ENCODE assay signal across 8 mouse cellular contexts in genomic region chr19:4442408-4442807, GRCm38 (mm10). TPM values are rescaled to one million over a fixed set of nuclear protein-coding genes. Genes with fewer than 3 reads are reported as not detected.
DNase-seq lines count a peak whose midpoint lies in the region; ATAC-seq lines count a peak whose summit lies in the region.

No protein-coding gene starts in this region.

- no peaks in the 10 kb centered on the region for H3K36me3 ChIP-seq in midbrain, embryonic 10.5 days
- no peaks in the 10 kb centered on the region for H3K36me3 ChIP-seq in midbrain, embryonic 13.5 days
- H3K36me3 ChIP-seq in limb, embryonic 10.5 days, result no peaks in the 10 kb centered on the region
- H3K36me3 ChIP-seq in splenic B cell, adult 2 months (ENCODE audit: control insufficient read depth, insufficient read depth, low read length, poor library complexity, severe bottlenecking), result no peaks in the 10 kb centered on the region

- 8% methylated on average over 3 of the region's 3 CpGs for WGBS in midbrain, embryonic 10.5 days
- 8% methylated on average over 3 of the region's 3 CpGs for WGBS in midbrain, embryonic 13.5 days
- 8% methylated on average over 3 of the region's 3 CpGs for WGBS in limb, embryonic 10.5 days

- DNase-seq in midbrain, embryonic 10.5 days (ENCODE audit: low spot score), result peak; percentile 72
- peak; percentile 86 for DNase-seq in embryo, embryonic 10.5 days (ENCODE audit: low spot score)
- DNase-seq in gastrocnemius, postnatal 14 days, result peak; percentile 59
- peak; percentile 76 for DNase-seq in kidney, adult 11 months
- DNase-seq in limb, embryonic 10.5 days (ENCODE audit: low spot score), result peak; percentile 81
- DNase-seq in naive thymus-derived CD4-positive, alpha-beta T cell, adult 2 months (ENCODE audit: low read depth), result peak; percentile 80
- peak; percentile 73 for DNase-seq in splenic B cell, adult 2 months (ENCODE audit: low read depth, low spot score)

- no peak overlapping the region for H3K9ac ChIP-seq in midbrain, embryonic 13.5 days (replicated peaks)

- no peak overlapping the region for H3K27ac ChIP-seq in midbrain, embryonic 10.5 days (replicated peaks)
- no peak overlapping the region for H3K27ac ChIP-seq in midbrain, embryonic 13.5 days
- no peak overlapping the region for H3K27ac ChIP-seq in limb, embryonic 10.5 days

- no peak for ATAC-seq in midbrain, embryonic 13.5 days

- intact Hi-C loops in gastrocnemius, postnatal 14 days (cut with DNase I; ENCODE audit: low total_unique reads), result no loop called here

- peaks cover 37% of the 10 kb centered on the region for H3K4me1 ChIP-seq in midbrain, embryonic 10.5 days
- H3K4me1 ChIP-seq in midbrain, embryonic 13.5 days (replicated peaks), result peaks cover 26% of the 10 kb centered on the region
- peaks cover 45% of the 10 kb centered on the region for H3K4me1 ChIP-seq in limb, embryonic 10.5 days

- peaks cover 36% of the 10 kb centered on the region for H3K27me3 ChIP-seq in midbrain, embryonic 10.5 days (ENCODE audit: low read depth, poor library complexity, severe bottlenecking)
- H3K27me3 ChIP-seq in midbrain, embryonic 13.5 days, result peaks cover 34% of the 10 kb centered on the region
- H3K27me3 ChIP-seq in limb, embryonic 10.5 days (ENCODE audit: low read depth, poor library complexity, severe bottlenecking), result 0 out of 2 replicates have a peak, but pooled peaks cover 3% of the 10 kb centered on the region
- H3K27me3 ChIP-seq in splenic B cell, adult 2 months (ENCODE audit: control insufficient read depth, insufficient read depth, low read length, poor library complexity, severe bottlenecking), result no peaks in the 10 kb centered on the region

- no peaks in the 10 kb centered on the region for H3K9me3 ChIP-seq in midbrain, embryonic 10.5 days (replicated peaks)
- no peaks in the 10 kb centered on the region for H3K9me3 ChIP-seq in midbrain, embryonic 13.5 days
- H3K9me3 ChIP-seq in limb, embryonic 10.5 days (replicated peaks), result no peaks in the 10 kb centered on the region

- no peak overlapping the region for H3K4me3 ChIP-seq in midbrain, embryonic 10.5 days
- no peak overlapping the region for H3K4me3 ChIP-seq in midbrain, embryonic 13.5 days (replicated peaks)
- no peak overlapping the region for H3K4me3 ChIP-seq in limb, embryonic 10.5 days

- no peak overlapping the region for H3K4me2 ChIP-seq in midbrain, embryonic 13.5 days (replicated peaks)

RNA-seq across cellular contexts. Expression of gene Rhod, which starts 3.2 kb away (rescaled TPM):
- polyA plus RNA-seq in midbrain, embryonic 10.5 days (2016; fragmentation: Nextera tagmentation; extraction: Ambion mirVana), result 13.7 and 13.9 TPM in 2 replicates
- 4.2 and 10.3 TPM in 2 replicates for polyA plus RNA-seq in midbrain, embryonic 13.5 days (2015; fragmentation: Nextera tagmentation; extraction: Ambion mirVana)
- 1 to 10 TPM; 1.0 to 2.0 TPM for total RNA-seq in gastrocnemius, postnatal 14 days (2021)
- polyA plus RNA-seq in limb, embryonic 10.5 days (2016; fragmentation: Nextera tagmentation; extraction: Ambion mirVana), result 24.7 and 32.9 TPM in 2 replicates

RNA-seq across cellular contexts. Expression of gene Syt12, which starts 34.8 kb away (rescaled TPM):
- 1.7 and 2.0 TPM in 2 replicates for polyA plus RNA-seq in midbrain, embryonic 10.5 days (2016; fragmentation: Nextera tagmentation; extraction: Ambion mirVana)
- 1.7 and 1.9 TPM in 2 replicates for polyA plus RNA-seq in midbrain, embryonic 13.5 days (2015; fragmentation: Nextera tagmentation; extraction: Ambion mirVana)
- 1 to 10 TPM; 2.1 to 5.4 TPM for total RNA-seq in gastrocnemius, postnatal 14 days (2021)
- 0.53 and 0.95 TPM in 2 replicates for polyA plus RNA-seq in limb, embryonic 10.5 days (2016; fragmentation: Nextera tagmentation; extraction: Ambion mirVana)

RNA-seq across cellular contexts. Expression of gene Kdm2a, which starts 44.3 kb away (rescaled TPM):
- polyA plus RNA-seq in midbrain, embryonic 10.5 days (2016; fragmentation: Nextera tagmentation; extraction: Ambion mirVana), result 47.7 and 50.4 TPM in 2 replicates
- 37.5 and 43.0 TPM in 2 replicates for polyA plus RNA-seq in midbrain, embryonic 13.5 days (2015; fragmentation: Nextera tagmentation; extraction: Ambion mirVana)
- 10 to 100 TPM; 27.7 to 29.0 TPM for total RNA-seq in gastrocnemius, postnatal 14 days (2021)
- polyA plus RNA-seq in limb, embryonic 10.5 days (2016; fragmentation: Nextera tagmentation; extraction: Ambion mirVana), result 67.6 and 77.9 TPM in 2 replicates

RNA-seq across cellular contexts. Expression of gene 2010003K11Rik, which starts 56.0 kb away (rescaled TPM):
- polyA plus RNA-seq in midbrain, embryonic 10.5 days (2016; fragmentation: Nextera tagmentation; extraction: Ambion mirVana), result not detected in 2 replicates
- polyA plus RNA-seq in midbrain, embryonic 13.5 days (2015; fragmentation: Nextera tagmentation; extraction: Ambion mirVana), result not detected in 2 replicates
- not detected for total RNA-seq in gastrocnemius, postnatal 14 days (2021)
- not detected in 2 replicates for polyA plus RNA-seq in limb, embryonic 10.5 days (2016; fragmentation: Nextera tagmentation; extraction: Ambion mirVana)
